ENCODE assay signal across 10 mouse cellular contexts in genomic region chr2:72908191-72908910, GRCm38 (mm10).
A peak's percentile ranks its signal among the peaks of the same experiment; 100 is the strongest.
DNase-seq lines count a peak whose midpoint lies in the region; ATAC-seq and TF ChIP-seq lines count a peak whose summit lies in the region.
"Had no signal": no experiment of that assay in that cellular context is flagged by ENCODE, and none has a peak within 500 bp of the region (broad histone marks: within the 10 kb centered on the region; RNA-seq: fewer than 3 reads in every experiment).

No protein-coding gene starts in this region.

- H3K27ac ChIP-seq in kidney, adult 2 months (ENCODE audit: insufficient read depth, low read depth, low read length): peak overlapping the region; percentile 80
- no peak overlapping the region for H3K27ac ChIP-seq in kidney, embryonic 16.5 days (ENCODE audit: low read length)
- H3K27ac ChIP-seq in stomach, embryonic 16.5 days (ENCODE audit: low read length): no peak overlapping the region
- H3K27ac ChIP-seq: hindbrain, postnatal 0 days; left cerebral cortex, adult 2 months had no signal

- no peak for TF ChIP-seq POLR2A in kidney, adult 2 months (IDR thresholded peaks at IDR 0.05; ENCODE audit: low read depth, low read length)
- no peak for TF ChIP-seq POLR2A in brain, embryonic 14.5 days (IDR thresholded peaks at IDR 0.05; ENCODE audit: borderline replicate concordance, extremely low read depth, insufficient read depth, insufficient read length, poor library complexity, severe bottlenecking)

- WGBS in kidney, adult 2 months: 55% methylated on average over 20 of the region's 20 CpGs
- WGBS in kidney, embryonic 16.5 days: 83% methylated on average over 20 of the region's 20 CpGs
- WGBS in stomach, embryonic 16.5 days: 56% methylated on average over 20 of the region's 20 CpGs

- ATAC-seq in kidney, embryonic 16.5 days (ENCODE audit: low FRiP score, low TSS enrichment): no peak
- peak; percentile 58; the same call in 1 of the 2 replicates for ATAC-seq in stomach, embryonic 16.5 days (ENCODE audit: insufficient read depth, low FRiP score)
- ATAC-seq: hindbrain, postnatal 0 days had no signal

- no peaks in the 10 kb centered on the region for H3K36me3 ChIP-seq in kidney, adult 2 months (ENCODE audit: control insufficient read depth, insufficient read depth, low read length)
- no peaks in the 10 kb centered on the region for H3K36me3 ChIP-seq in kidney, embryonic 16.5 days (ENCODE audit: insufficient read depth, low read length)
- no peaks in the 10 kb centered on the region for H3K36me3 ChIP-seq in stomach, embryonic 16.5 days (ENCODE audit: control insufficient read depth, insufficient read depth, low read length)

- no peaks in the 10 kb centered on the region for H3K9me3 ChIP-seq in kidney, embryonic 16.5 days (ENCODE audit: low read length)
- no peaks in the 10 kb centered on the region for H3K9me3 ChIP-seq in stomach, embryonic 16.5 days (replicated peaks; ENCODE audit: control insufficient read depth, low read length)

- H3K4me3 ChIP-seq in kidney, adult 2 months (ENCODE audit: insufficient read depth, low read depth, low read length): no peak overlapping the region
- no peak overlapping the region for H3K4me3 ChIP-seq in kidney, embryonic 16.5 days (ENCODE audit: low read length)
- no peak overlapping the region for H3K4me3 ChIP-seq in stomach, embryonic 16.5 days (replicated peaks; ENCODE audit: low read length)
- H3K4me3 ChIP-seq: left cerebral cortex, adult 2 months had no signal

- H3K9ac ChIP-seq in kidney, embryonic 16.5 days (replicated peaks; ENCODE audit: low read length): no peak overlapping the region
- no peak overlapping the region for H3K9ac ChIP-seq in stomach, embryonic 16.5 days (ENCODE audit: low read length)

- no peak for TF ChIP-seq CTCF in kidney, adult 2 months (conservative IDR thresholded peaks at IDR 0.05; ENCODE audit: insufficient read depth, insufficient read length, low read depth, low read length)
- TF ChIP-seq CTCF in brain, embryonic 14.5 days (IDR thresholded peaks at IDR 0.05; ENCODE audit: borderline replicate concordance, extremely low read depth, insufficient read depth, insufficient read length): no peak

- DNase-seq in kidney, adult 2 months: peak; percentile 82
- DNase-seq in brain, embryonic 14.5 days (ENCODE audit: low read depth): peak; percentile 12
- DNase-seq in kidney, postnatal 36 days: peak; percentile 55 to 80
- no peak for DNase-seq in right cerebral cortex, postnatal 10 days (ENCODE audit: low spot score in 2 of 2)
- no peak for DNase-seq in right cerebral cortex, adult 18-20 months

- peaks cover 7% of the 10 kb centered on the region; the same call in 1 of the 2 replicates for H3K4me1 ChIP-seq in kidney, adult 2 months (ENCODE audit: control insufficient read depth, insufficient read depth, low read length)
- H3K4me1 ChIP-seq in kidney, embryonic 16.5 days (ENCODE audit: insufficient read depth, low read length): no peaks in the 10 kb centered on the region
- H3K4me1 ChIP-seq in stomach, embryonic 16.5 days (ENCODE audit: control insufficient read depth, insufficient read depth, low read length): no peaks in the 10 kb centered on the region

- H3K27me3 ChIP-seq in kidney, adult 2 months (replicated peaks; ENCODE audit: control insufficient read depth, insufficient read depth, low read length): no peaks in the 10 kb centered on the region
- no peaks in the 10 kb centered on the region for H3K27me3 ChIP-seq in kidney, embryonic 16.5 days (ENCODE audit: insufficient read depth, low read length)
- no peaks in the 10 kb centered on the region for H3K27me3 ChIP-seq in stomach, embryonic 16.5 days (ENCODE audit: control insufficient read depth, insufficient read depth, low read length)

- H3K4me2 ChIP-seq in kidney, embryonic 16.5 days (replicated peaks; ENCODE audit: low read depth, low read length): no peak overlapping the region
- H3K4me2 ChIP-seq in stomach, embryonic 16.5 days (ENCODE audit: low read depth, low read length): no peak overlapping the region
- H3K4me2 ChIP-seq: heart, embryonic 11.5 days had no signal

Comparison
In these comparisons a context has a peak if more than half of its experiments do, and no peak if none do; other contexts are left out.
1. DNase-seq: peak in kidney, adult 2 months (single experiment), brain, embryonic 14.5 days (single experiment) and kidney, postnatal 36 days (2 of 2); none in right cerebral cortex, postnatal 10 days (0 of 2) and right cerebral cortex, adult 18-20 months (single experiment).